Mouse (Mus musculus): ENCODE measurements around the gene Sp1. TPM values are rescaled to one million over a fixed set of nuclear protein-coding genes. Genes with fewer than 3 reads are reported as not detected.

The Sp1 gene
- polyA plus RNA-seq, 1 experiment: 3.9 TPM

DNA sequence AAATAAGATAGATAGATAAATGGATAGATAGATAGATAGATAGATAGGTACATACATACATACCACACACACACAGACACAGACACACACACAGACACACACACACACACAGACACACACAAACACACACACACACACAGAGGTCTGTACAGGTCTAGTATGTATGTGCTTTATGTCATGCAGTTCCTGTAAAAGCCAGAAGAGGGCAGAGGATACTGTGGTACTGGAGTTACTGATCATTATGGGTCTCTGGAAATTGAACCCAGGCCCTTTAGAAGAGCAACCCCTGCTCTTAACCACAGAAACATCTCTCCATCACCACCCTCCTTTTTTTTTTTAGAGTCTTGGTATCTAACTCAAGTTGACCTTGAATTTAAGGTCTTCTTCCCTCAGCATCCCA lies 57.7 kb downstream of the Sp1 start:
- H3K4me3 ChIP-seq (replicated peaks): no peak overlapping the region
- no peak for TF ChIP-seq FLI1 (IDR thresholded peaks at IDR 0.05; ENCODE audit: low read length)
- H3K4me1 ChIP-seq: peaks cover 57% of the 10 kb centered on the region
- H3K27me3 ChIP-seq (replicated peaks): no peaks in the 10 kb centered on the region
- H3K36me3 ChIP-seq (replicated peaks; ENCODE audit: low read length): peaks cover 70% of the 10 kb centered on the region
- H3K9me3 ChIP-seq: no peaks in the 10 kb centered on the region

DNA sequence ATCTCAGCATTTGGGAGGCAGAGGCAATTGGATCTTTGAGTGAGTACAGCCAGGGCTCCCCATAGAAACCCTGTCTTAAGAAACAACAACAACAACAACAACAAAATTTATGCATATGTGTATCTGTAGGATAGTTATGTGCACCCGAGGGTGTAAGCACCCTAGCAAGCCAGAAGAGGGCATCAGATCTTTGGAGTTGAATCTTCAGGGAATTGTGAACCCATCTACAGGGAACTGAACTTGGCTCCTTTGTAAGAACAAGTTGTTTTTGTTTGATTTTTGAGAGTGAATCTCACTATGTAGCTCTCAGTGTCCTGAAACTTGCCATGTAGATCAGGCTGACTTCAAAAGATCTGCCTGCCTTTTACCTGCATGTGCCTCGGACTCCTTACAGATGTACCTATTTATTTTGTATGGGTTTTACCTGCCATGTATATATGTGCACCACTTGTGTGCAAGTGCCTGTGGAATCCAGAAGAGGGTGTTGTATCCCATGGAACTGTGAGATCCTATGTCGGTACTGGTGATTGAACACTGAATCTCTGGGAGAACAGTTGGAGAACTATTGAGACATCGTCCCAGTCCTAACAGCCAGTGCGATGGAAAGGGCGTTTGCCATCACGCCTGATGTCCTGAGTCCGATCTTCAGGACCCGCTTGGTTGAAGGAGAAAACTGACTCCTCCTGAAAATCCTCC lies 62.9 kb downstream of the Sp1 start:
- H3K36me3 ChIP-seq (replicated peaks; ENCODE audit: low read length): peaks cover 63% of the 10 kb centered on the region
- no peaks in the 10 kb centered on the region for H3K9me3 ChIP-seq
- no peaks in the 10 kb centered on the region for H3K27me3 ChIP-seq (replicated peaks)
- H3K4me3 ChIP-seq (replicated peaks): no peak overlapping the region
- peaks cover 38% of the 10 kb centered on the region for H3K4me1 ChIP-seq
- TF ChIP-seq GATA1 (IDR thresholded peaks at IDR 0.05; ENCODE audit: borderline replicate concordance, low read length) (no peak), FLI1 (IDR thresholded peaks at IDR 0.05; ENCODE audit: low read length) (no peak)

DNA sequence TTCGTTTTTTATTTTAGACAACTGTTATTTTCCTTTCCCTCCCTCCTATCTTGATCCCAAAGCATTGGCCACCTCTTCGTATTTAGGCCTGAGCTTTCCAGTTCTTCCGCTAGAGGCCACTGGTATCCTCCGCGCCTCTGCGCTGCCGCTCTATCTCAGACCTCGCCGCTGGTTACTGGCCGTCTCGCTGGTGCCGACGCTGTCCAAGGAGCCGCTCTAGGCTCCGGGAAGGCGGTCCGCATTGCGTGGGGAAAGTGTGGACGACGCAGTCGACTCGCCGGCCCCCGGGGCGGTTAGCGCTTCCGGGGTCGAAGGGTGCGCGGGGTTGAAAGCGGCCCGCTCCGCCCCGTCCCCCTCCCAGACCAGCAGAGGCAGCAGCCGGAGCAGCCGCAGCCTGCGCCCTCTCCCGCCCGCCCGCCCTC lies 64.3 kb downstream of the Sp1 start, which contains the start of gene Pcbp2:
TSS of gene Pcbp2 (plus strand) at position 357 of the 422 bp plus-strand sequence.
- Histone ChIP-seq H3K9me3 (no peaks in the 10 kb centered on the region), H3K27me3 (replicated peaks) (no peaks in the 10 kb centered on the region), H3K4me1 (peaks cover 26% of the 10 kb centered on the region), H3K4me3 (replicated peaks) (peak within 1 kb of the TSS; percentile 95), H3K36me3 (replicated peaks; ENCODE audit: low read length) (peaks cover 66% of the 10 kb centered on the region)
- TF ChIP-seq FLI1 (IDR thresholded peaks at IDR 0.05; ENCODE audit: low read length): no peak
- no peak for TF ChIP-seq GATA1 (IDR thresholded peaks at IDR 0.05; ENCODE audit: borderline replicate concordance, low read length)

DNA sequence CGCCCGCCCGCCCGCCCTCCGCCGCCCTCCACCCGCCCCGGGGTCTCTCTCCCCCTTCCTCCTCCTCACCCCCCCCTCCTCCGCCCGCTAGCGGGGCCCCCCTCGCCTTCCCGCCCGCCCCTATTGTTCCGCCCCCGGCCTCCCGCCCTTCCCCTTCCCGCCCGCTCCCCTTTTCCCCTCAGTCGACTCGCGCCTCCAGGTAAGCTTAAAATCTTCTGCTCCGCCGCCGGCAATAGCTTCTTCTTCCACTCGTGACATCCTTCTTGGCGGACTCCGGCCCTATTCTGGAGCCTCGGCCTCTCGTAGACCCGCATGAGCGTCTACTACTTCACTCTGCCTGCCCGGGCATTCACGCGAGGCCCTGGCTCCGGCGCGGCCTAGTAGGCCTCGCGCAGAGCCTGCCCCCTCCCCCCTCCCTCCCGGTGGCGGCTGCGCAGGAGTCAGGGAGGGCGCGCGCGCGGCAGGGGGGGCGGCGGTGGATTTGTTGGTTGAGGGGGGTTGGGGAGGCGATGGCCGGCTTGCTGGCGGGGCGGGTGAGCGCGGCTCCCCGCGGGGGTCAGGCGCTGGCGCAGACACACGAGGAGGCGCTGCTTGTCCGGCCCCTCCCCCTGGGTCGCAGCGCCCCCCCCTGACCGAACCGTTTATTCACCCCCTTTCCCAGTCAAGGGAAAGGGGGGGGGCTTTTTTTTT lies 64.8 kb downstream of the Sp1 start:
- TF ChIP-seq FLI1 (IDR thresholded peaks at IDR 0.05; ENCODE audit: low read length) (no peak), GATA1 (IDR thresholded peaks at IDR 0.05; ENCODE audit: borderline replicate concordance, low read length) (no peak)
- Histone ChIP-seq H3K4me1 (peaks cover 21% of the 10 kb centered on the region), H3K36me3 (replicated peaks; ENCODE audit: low read length) (peaks cover 66% of the 10 kb centered on the region), H3K4me3 (replicated peaks) (peak overlapping the region; percentile 95), H3K27me3 (replicated peaks) (no peaks in the 10 kb centered on the region), H3K9me3 (no peaks in the 10 kb centered on the region)

DNA sequence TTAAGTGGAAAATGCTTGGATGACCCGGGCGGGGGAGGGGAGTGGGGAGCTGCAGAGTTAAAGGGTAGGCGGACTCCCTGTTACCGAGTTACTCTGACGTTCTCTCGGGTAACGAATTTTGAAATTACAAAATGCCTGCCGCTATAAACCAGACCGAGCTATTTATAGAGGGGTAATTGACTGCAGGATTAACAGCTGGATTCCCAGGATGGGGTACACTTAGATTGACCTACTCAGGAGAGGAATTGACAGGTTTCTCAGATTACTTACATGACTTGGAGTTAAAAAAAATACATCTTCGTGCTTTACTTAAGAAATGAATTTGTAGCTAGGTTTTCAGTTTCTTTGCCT lies 65.3 kb downstream of the Sp1 start:
- TF ChIP-seq FLI1 (IDR thresholded peaks at IDR 0.05; ENCODE audit: low read length): no peak
- TF ChIP-seq GATA1 (IDR thresholded peaks at IDR 0.05; ENCODE audit: borderline replicate concordance, low read length): no peak

DNA sequence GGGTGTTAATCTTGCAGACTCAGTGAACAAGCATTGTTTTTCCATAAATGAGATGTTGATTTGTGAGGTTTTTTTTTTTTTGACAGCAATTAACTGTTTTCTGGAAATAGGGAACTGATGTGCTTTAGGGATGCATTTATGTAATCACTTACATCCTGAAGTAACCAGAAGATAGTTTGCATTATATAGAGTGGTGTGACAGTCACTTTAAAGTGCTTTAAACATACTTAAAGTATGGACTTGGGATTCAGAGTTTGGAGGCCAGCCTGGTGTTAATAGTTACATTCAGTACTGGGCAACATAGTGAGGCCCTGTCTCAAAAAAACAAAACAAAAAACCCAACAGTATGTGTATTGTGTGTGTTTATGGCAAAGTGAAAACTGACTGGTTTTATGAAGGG lies 65.8 kb downstream of the Sp1 start:
- H3K36me3 ChIP-seq (replicated peaks; ENCODE audit: low read length): peaks cover 66% of the 10 kb centered on the region
- H3K4me1 ChIP-seq: peaks cover 20% of the 10 kb centered on the region
- H3K4me3 ChIP-seq (replicated peaks): peak overlapping the region; percentile 95
- TF ChIP-seq GATA1 (IDR thresholded peaks at IDR 0.05; ENCODE audit: borderline replicate concordance, low read length) (no peak), FLI1 (IDR thresholded peaks at IDR 0.05; ENCODE audit: low read length) (no peak)
- no peaks in the 10 kb centered on the region for H3K27me3 ChIP-seq (replicated peaks)
- no peaks in the 10 kb centered on the region for H3K9me3 ChIP-seq

More for the DNA sequence above, 65.3 kb downstream of the Sp1 start:
- peaks cover 20% of the 10 kb centered on the region for H3K4me1 ChIP-seq
- peak overlapping the region; percentile 95 for H3K4me3 ChIP-seq (replicated peaks)
- no peaks in the 10 kb centered on the region for H3K27me3 ChIP-seq (replicated peaks)
- H3K9me3 ChIP-seq: no peaks in the 10 kb centered on the region
- peaks cover 66% of the 10 kb centered on the region for H3K36me3 ChIP-seq (replicated peaks; ENCODE audit: low read length)

DNA sequence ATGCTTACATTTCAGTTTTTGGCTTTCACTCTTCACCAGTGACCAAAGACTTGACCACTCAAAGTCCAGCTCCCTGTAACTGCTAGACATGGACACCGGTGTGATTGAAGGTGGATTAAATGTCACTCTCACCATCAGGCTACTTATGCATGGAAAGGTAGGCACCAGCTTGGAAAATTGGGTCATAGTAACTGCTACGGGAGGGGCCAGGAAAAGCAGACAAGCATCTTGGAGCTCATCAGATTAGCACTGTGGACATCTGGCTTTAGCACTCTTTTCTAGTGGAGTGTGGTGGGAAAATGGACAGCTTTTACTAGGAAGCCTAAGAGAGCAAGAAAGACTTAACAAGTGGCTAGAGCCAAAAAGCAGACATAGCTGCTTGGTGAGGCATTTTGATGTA lies 67.3 kb downstream of the Sp1 start:
- Histone ChIP-seq H3K36me3 (replicated peaks; ENCODE audit: low read length) (peaks cover 66% of the 10 kb centered on the region), H3K9me3 (no peaks in the 10 kb centered on the region), H3K27me3 (replicated peaks) (no peaks in the 10 kb centered on the region), H3K4me3 (replicated peaks) (no peak overlapping the region), H3K4me1 (peaks cover 20% of the 10 kb centered on the region)
- TF ChIP-seq FLI1 (IDR thresholded peaks at IDR 0.05; ENCODE audit: low read length) (no peak), GATA1 (IDR thresholded peaks at IDR 0.05; ENCODE audit: borderline replicate concordance, low read length) (no peak)

DNA sequence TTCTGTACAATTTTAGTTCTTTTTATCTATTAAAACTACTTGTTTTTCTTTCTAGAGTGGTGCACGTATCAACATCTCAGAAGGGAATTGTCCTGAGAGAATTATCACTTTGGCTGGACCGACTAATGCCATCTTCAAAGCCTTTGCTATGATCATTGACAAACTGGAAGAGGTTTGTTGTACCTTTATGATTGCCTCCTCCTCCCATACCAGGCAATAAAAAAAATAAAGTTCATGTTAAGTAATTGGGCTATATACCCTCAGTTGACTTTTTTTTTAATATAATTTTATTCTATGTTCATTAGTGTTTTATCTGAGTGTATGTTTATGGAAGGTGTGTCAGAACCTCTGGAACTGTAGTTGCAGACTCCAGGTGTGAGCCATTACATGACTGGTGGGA lies 68.6 kb downstream of the Sp1 start:
- Histone ChIP-seq H3K9me3 (no peaks in the 10 kb centered on the region), H3K4me3 (replicated peaks) (no peak overlapping the region), H3K27me3 (replicated peaks) (no peaks in the 10 kb centered on the region), H3K36me3 (replicated peaks; ENCODE audit: low read length) (peaks cover 65% of the 10 kb centered on the region), H3K4me1 (peaks cover 18% of the 10 kb centered on the region)
- TF ChIP-seq GATA1 (IDR thresholded peaks at IDR 0.05; ENCODE audit: borderline replicate concordance, low read length) (no peak), FLI1 (IDR thresholded peaks at IDR 0.05; ENCODE audit: low read length) (no peak)

DNA sequence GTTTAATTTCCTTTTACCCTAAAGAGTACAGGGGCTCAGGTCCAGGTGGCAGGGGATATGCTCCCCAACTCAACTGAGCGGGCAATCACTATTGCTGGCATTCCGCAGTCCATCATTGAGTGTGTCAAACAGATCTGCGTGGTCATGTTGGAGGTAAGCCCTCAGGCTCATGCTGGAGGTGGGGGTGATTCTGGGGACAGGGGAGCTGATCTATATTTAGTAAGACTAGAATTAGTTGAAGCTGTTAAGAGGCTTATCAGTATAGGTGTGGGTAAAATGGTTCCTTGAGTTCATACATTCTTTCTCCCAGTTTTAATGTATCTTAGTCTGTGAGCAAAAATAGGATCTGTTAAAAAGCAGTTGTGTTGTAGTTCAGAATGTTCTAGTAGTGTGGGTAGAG lies 77.2 kb downstream of the Sp1 start:
- TF ChIP-seq FLI1 (IDR thresholded peaks at IDR 0.05; ENCODE audit: low read length) (no peak), GATA1 (IDR thresholded peaks at IDR 0.05; ENCODE audit: borderline replicate concordance, low read length) (no peak)
- no peaks in the 10 kb centered on the region for H3K9me3 ChIP-seq
- no peak overlapping the region for H3K4me3 ChIP-seq (replicated peaks)
- H3K4me1 ChIP-seq: peaks cover 16% of the 10 kb centered on the region
- H3K27me3 ChIP-seq (replicated peaks): no peaks in the 10 kb centered on the region
- peaks cover 94% of the 10 kb centered on the region for H3K36me3 ChIP-seq (replicated peaks; ENCODE audit: low read length)

DNA sequence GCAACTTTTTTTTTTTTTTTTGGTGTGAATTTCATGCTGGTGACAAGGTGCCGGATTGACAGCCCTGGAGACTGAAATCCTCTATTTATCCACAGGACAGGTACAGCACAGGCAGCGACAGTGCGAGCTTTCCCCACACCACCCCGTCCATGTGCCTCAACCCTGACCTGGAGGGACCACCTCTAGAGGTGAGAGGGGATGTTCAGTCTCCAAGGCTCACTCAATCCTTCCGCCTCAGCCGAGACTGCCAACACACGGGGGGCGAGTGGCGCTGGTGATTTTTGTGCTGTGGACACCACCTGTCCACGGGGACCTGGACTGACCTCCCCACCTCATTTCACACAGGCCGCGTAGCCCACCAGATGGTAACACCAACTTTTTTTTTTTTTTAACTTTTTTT lies 79.9 kb downstream of the Sp1 start:
- Histone ChIP-seq H3K36me3 (replicated peaks; ENCODE audit: low read length) (peaks cover 98% of the 10 kb centered on the region), H3K9me3 (no peaks in the 10 kb centered on the region), H3K27me3 (replicated peaks) (no peaks in the 10 kb centered on the region), H3K4me1 (peaks cover 16% of the 10 kb centered on the region), H3K4me3 (replicated peaks) (no peak overlapping the region)
- TF ChIP-seq FLI1 (IDR thresholded peaks at IDR 0.05; ENCODE audit: low read length) (no peak), GATA1 (IDR thresholded peaks at IDR 0.05; ENCODE audit: borderline replicate concordance, low read length) (no peak)

Other genes starting within 250 kb of the Sp1 start
- 2.5 and 3.8 TPM in 2 replicates for gene Zfp740, start 202.9 kb upstream of the Sp1 start, polyA plus RNA-seq (2012; ENCODE audit: insufficient read depth, low replicate concordance)
- gene Csad, start 201.4 kb upstream of the Sp1 start, polyA plus RNA-seq (2012; ENCODE audit: insufficient read depth, low replicate concordance): 13.8 and 14.5 TPM in 2 replicates
- 1.9 and 19.9 TPM in 2 replicates for gene Itgb7, start 174.2 kb upstream of the Sp1 start, polyA plus RNA-seq (2012; ENCODE audit: insufficient read depth, low replicate concordance)
- 68.7 and 69.9 TPM in 2 replicates for gene Rarg, start 148.6 kb upstream of the Sp1 start, polyA plus RNA-seq (2012; ENCODE audit: insufficient read depth, low replicate concordance)
- gene Gm9918, start 135.6 kb upstream of the Sp1 start, polyA plus RNA-seq (2012; ENCODE audit: insufficient read depth, low replicate concordance): not detected in 2 replicates
- 72.6 and 109 TPM in 2 replicates for gene Mfsd5, start 126.7 kb upstream of the Sp1 start, polyA plus RNA-seq (2012; ENCODE audit: insufficient read depth, low replicate concordance)
- 7.5 and 12.3 TPM in 2 replicates for gene Espl1, start 109.9 kb upstream of the Sp1 start, polyA plus RNA-seq (2012; ENCODE audit: insufficient read depth, low replicate concordance)
- 5.9 and 58.8 TPM in 2 replicates for gene Pfdn5, start 80.0 kb upstream of the Sp1 start, polyA plus RNA-seq (2012; ENCODE audit: insufficient read depth, low replicate concordance)
- gene Myg1, start 74.4 kb upstream of the Sp1 start, polyA plus RNA-seq (2012; ENCODE audit: insufficient read depth, low replicate concordance): 35.8 and 92.1 TPM in 2 replicates
- gene Aaas, start 55.4 kb upstream of the Sp1 start, polyA plus RNA-seq (2012; ENCODE audit: insufficient read depth, low replicate concordance): 51.2 and 84.3 TPM in 2 replicates
- 0.10 TPM in 1 of 2 replicates, not detected in the other for gene Sp7, start 39.0 kb upstream of the Sp1 start, polyA plus RNA-seq (2012; ENCODE audit: insufficient read depth, low replicate concordance)
- 0.37 TPM in 1 of 2 replicates, not detected in the other for gene Amhr2, start 39.2 kb downstream of the Sp1 start, polyA plus RNA-seq (2012; ENCODE audit: insufficient read depth, low replicate concordance)
- 978 and 1,945 TPM in 2 replicates for gene Prr13, start 52.9 kb downstream of the Sp1 start, polyA plus RNA-seq (2012; ENCODE audit: insufficient read depth, low replicate concordance)
- gene Pcbp2, start 64.4 kb downstream of the Sp1 start, polyA plus RNA-seq (2012; ENCODE audit: insufficient read depth, low replicate concordance): 254 and 404 TPM in 2 replicates
- gene Gm10337, start 97.6 kb downstream of the Sp1 start, polyA plus RNA-seq (2012; ENCODE audit: insufficient read depth, low replicate concordance): not detected in 2 replicates
- 2.3 and 5.9 TPM in 2 replicates for gene Map3k12, start 110.9 kb downstream of the Sp1 start, polyA plus RNA-seq (2012; ENCODE audit: insufficient read depth, low replicate concordance)
- gene Tarbp2, start 112.0 kb downstream of the Sp1 start, polyA plus RNA-seq (2012; ENCODE audit: insufficient read depth, low replicate concordance): 46.9 and 64.7 TPM in 2 replicates
- 4.0 TPM in 1 of 2 replicates, not detected in the other for gene Npff, start 118.8 kb downstream of the Sp1 start, polyA plus RNA-seq (2012; ENCODE audit: insufficient read depth, low replicate concordance)
- not detected in 2 replicates for gene Gm28047, start 218.9 kb downstream of the Sp1 start, polyA plus RNA-seq (2012; ENCODE audit: insufficient read depth, low replicate concordance)
- gene Atf7, start 219.3 kb downstream of the Sp1 start, polyA plus RNA-seq (2012; ENCODE audit: insufficient read depth, low replicate concordance): 0.52 and 4.5 TPM in 2 replicates